Mouse (Mus musculus) ovary, adult 18-20 months (tissue): ENCODE results near the gene Vmn2r69.

Experiments
- DNase-seq: peaks from one replicate; pipeline ENCODE4 v3.0.0; 2022; ENCODE audit warnings: low spot score, mixed read lengths

Gene Vmn2r69

GRCm38 (mm10) chr7:85415820-85416219 is at the start of gene Vmn2r69:
TSS of gene Vmn2r69 (minus strand) at chr7:85415920.
- no peak for DNase-seq
